Mouse (Mus musculus): Measurements from ENCODE around the gene Snta1.
A peak's percentile ranks its signal among the peaks of the same experiment; 100 is the strongest.

Snta1 gene

GRCm38 (mm10) chr2:154420942-154421731 lies 13.2 kb upstream of the Snta1 start:
- no peak for DNase-seq

- DNase-seq = no peak
These were observed 12.0 kb upstream of the Snta1 start for GRCm38 (mm10) chr2:154419631-154420515.

GRCm38 (mm10) chr2:154418001-154418400 lies 10.1 kb upstream of the Snta1 start:
- DNase-seq = no peak

GRCm38 (mm10) chr2:154417107-154417506 lies 9.2 kb upstream of the Snta1 start:
- DNase-seq = peak; percentile 69 to 94

- peak; percentile 57 to 70 for DNase-seq
These were observed 4.2 kb upstream of the Snta1 start for GRCm38 (mm10) chr2:154412018-154412666.

GRCm38 (mm10) chr2:154410355-154410754 lies 2.5 kb upstream of the Snta1 start:
- DNase-seq = no peak

GRCm38 (mm10) chr2:154407063-154407642 lies 746 bp downstream of the Snta1 start:
- DNase-seq = no peak

GRCm38 (mm10) chr2:154405447-154405994 lies 2.4 kb downstream of the Snta1 start:
- peak in 1 of 2 experiments; percentile 27 for DNase-seq

GRCm38 (mm10) chr2:154402811-154403210 lies 5.1 kb downstream of the Snta1 start:
- DNase-seq = peak; percentile 65 to 91

- DNase-seq = no peak
These were observed 5.9 kb downstream of the Snta1 start for GRCm38 (mm10) chr2:154401976-154402375.

GRCm38 (mm10) chr2:154399325-154399724 lies 8.6 kb downstream of the Snta1 start:
- DNase-seq = no peak

- peak; percentile 64 to 79 for DNase-seq
These were observed 9.6 kb downstream of the Snta1 start for GRCm38 (mm10) chr2:154398267-154398666.

GRCm38 (mm10) chr2:154396529-154396928 lies 11.4 kb downstream of the Snta1 start:
- DNase-seq = no peak

GRCm38 (mm10) chr2:154394602-154395001 lies 13.3 kb downstream of the Snta1 start:
- peak in 1 of 2 experiments; percentile 31 for DNase-seq

- DNase-seq = peak; percentile 99
These were observed 17.5 kb downstream of the Snta1 start for GRCm38 (mm10) chr2:154390180-154390964.

GRCm38 (mm10) chr2:154379103-154379502 lies 28.8 kb downstream of the Snta1 start:
- DNase-seq = no peak

- peak in 1 of 2 experiments; percentile 24 for DNase-seq
These were observed 32.9 kb downstream of the Snta1 start for GRCm38 (mm10) chr2:154374807-154375601.

- peak; percentile 65 to 86 for DNase-seq
These were observed 33.8 kb downstream of the Snta1 start for GRCm38 (mm10) chr2:154373961-154374632.

GRCm38 (mm10) chr2:154372842-154373500 lies 34.9 kb downstream of the Snta1 start, which contains the start of gene Cdk5rap1:
Gene Cdk5rap1, minus strand, starts transcription at chr2:154373010.
- no peak for DNase-seq

Measured in kidney, postnatal 36 days (tissue).